Mouse (Mus musculus) embryonic fibroblast, embryonic 13.5 days (primary cell): ENCODE data around the gene Arhgef3.

ENCODE experiments used
- CTCF ChIP-seq: IDR thresholded peaks from 2 replicates; pipeline ENCODE4 v1.5.1; 2011; ENCODE audit warnings: mild to moderate bottlenecking, control low read depth, low read length, moderate library complexity, borderline replicate concordance; ENCODE audit not compliant: insufficient read depth
- POLR2A ChIP-seq: IDR thresholded peaks from 2 replicates; pipeline ENCODE4 v1.6.1; 2011; ENCODE audit warnings: low read depth, mild to moderate bottlenecking, control low read depth, low read length, moderate library complexity

- TF ChIP-seq CTCF: no peak
- TF ChIP-seq POLR2A: no peak
Measured at GRCm38 (mm10) chr14:27357139-27357538, 242.4 kb downstream of the Arhgef3 start.
